Mouse (Mus musculus): ENCODE data around the gene Tuba1a.

The Tuba1a gene

DNA sequence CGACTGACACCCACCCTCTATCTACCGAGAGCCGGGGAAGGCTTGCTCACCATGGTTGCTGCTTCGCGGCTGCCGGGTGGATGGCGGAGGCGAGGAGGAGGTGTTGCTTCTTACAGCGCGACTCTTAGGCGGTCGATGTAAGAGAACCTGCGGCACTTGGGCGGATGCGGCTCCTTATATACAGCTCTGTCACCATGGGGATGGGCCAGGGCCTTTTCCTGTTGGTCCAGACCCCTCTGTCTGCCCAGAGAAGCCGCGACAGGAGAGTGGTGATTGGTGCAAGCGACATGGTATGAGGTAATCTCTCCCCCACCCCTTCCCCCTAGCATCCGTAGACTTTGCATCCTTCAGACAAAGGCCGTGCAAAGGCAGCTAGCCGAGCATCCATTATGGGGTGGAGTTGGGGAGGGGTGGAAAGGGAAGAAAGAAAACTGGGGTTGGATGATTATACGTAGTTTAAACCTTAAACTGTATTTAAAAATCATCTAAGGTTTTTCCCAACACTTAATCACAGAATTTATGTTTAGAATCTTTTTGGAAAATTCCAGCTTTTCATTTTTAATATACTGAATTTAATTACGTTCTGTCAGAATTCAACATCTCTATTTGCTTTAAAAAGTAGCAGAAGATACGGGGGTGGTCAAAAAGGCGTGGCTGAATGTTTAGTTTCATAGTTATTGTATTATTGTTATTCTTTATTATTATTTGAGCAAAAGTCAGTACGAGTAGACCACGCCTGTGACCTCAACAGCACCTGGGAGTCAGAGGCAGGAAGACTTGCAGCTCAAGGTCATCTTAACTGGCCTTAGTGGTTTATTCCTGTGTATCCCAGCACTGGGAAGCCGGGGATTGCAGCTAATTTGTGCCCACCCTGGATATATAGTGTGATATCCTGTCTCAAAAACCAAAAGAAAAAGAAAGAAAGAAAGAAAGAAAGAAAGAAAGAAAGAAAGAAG lies at the start of gene Tuba1a, which contains the start of gene Gm49450:
Tuba1a (minus strand) TSS at position 303 of the 956 bp plus-strand sequence.
Gm49450 (minus strand) TSS at position 151 of the 956 bp plus-strand sequence.
- peak; percentile 98 to 99 for DNase-seq (ENCODE audit: low spot score in 2 of 2)

DNA sequence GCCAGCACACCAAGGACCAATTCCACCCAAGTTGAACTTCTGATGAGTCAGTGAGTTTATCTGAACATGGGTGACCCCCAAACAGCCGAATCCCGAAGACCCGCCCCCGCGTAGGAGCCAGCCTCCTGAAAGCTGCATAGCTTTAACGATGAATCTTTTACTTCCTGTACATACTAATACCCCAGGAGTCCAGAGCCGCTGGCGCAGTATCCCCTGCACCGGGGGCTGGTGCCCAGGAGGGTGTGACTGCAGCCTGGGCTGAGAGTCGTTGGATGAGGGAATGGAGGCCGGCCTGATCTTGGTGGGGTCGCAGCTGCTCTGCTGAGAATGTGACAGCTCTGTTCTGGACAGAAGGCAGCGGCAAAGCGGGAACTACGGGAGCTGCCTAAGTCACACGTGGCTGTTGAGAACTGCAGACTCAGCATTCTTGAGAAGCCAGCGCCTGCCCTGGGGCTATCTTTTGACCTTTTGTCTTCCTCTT lies 48.0 kb upstream of the Tuba1a start:
- no peak for DNase-seq (ENCODE audit: low spot score in 2 of 2)

DNA sequence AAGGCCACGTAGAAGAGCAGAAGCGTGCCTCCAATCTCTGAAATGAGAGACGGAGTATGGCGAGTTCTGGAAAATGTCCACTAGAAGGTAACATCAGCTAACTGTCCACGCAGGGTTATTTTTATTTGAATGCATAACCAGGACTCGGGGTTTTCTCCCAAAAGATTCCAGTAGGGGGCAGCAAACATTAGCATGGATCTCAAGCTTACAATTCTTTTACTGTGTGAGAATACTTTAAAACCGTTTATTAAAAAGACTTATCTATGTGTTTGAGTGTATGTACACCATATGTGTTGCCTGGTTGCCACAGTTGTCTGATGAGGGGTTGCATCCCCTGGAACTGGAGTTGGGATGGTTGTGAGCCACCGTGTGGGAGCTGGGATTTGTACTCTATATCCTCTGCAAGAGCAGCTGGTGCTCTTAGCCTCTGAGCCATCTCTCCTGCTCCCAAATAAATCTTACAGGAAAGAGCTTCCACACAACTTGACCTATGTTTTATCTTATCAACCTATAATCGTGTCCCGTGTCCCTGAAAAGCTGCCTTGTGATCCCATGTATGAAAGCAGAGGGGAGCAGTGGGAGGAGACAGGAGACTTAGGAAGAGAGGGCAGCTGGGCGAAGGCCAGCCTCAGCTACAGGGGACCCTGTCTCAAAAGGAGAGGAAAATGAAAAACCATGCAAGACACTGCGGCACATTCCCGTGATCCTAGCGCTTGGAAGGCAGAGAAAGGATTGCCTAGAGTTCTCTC lies 47.2 kb upstream of the Tuba1a start:
- DNase-seq (ENCODE audit: low spot score in 2 of 2): peak in 1 of 2 experiments; percentile 69

DNA sequence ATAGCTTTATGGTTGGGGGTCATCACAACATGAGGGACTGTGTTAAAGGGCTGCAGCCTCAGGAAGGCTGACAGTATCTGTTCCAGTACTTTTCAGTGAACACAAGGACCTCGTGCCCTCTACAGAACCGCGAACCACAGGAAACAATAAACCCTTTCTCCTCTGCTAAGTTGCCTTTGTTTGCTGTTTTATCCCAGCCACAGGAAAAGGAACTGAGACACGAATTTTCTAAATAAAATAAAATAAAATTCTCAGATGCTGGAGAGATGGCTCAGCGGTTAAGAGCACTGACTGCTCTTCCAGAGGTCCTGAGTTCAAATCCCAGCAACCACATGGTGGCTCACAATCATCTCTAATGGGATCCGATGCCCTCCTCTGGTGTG lies 45.3 kb upstream of the Tuba1a start:
- no peak for DNase-seq (ENCODE audit: low spot score in 2 of 2)

DNA sequence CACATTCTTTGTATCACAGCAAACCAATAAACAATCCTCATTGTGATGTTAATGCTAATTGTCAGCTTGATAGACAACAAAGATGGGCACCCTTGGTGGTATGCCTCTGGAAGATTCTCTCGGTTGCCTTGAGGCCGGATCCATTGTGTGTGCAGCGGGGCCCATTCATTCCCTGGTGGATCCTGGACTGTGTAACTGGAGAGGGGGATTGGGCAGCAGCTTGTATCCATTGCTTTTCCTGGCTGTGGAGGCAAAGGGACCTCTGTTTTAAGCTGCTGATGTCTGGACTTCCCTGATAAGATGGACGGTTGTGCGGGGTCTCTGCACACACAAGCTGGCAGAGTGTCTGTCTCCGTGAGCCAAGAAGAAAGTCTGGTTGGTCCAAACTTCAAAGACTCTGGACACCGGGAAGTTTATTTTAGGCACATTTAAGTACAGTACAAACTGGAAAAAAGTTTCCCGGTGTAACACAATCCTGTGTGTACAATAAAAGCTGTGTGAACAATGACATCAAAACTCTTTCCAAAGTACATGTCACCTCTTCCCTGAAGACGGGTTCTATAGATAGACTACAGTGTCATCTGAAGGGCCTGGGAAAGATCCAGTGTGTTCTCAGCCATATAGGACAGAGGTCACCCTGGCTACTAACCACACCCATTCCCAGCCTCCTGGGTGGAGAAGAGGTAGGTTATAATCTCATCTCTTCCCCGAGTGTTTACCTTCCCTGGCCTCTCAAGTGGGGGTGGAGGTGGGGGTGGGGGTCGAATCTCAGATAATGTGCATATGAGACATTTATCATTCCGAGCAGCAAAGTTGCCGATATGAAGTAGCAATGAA lies 44.7 kb upstream of the Tuba1a start:
- DNase-seq (ENCODE audit: low spot score in 2 of 2): no peak

DNA sequence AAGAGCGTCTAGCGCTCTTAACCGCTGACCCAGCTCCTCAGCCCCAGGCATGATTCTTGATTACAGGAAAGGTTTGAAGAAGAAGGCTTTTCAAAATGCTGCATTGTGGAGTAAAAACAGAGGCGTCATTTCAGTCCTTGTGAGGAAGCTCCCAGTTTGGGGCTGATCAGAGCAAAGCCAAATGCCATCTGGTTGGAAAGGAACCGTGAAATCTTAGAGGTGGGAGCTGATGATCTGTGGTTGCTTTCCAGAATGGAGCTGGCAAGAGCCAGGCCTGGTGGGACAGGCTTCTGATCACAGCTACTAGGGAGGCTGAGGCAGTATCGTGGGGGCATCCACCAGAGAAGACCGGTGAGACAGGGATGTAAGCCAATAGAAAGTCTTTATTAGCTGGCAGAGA lies 43.3 kb upstream of the Tuba1a start:
- DNase-seq (ENCODE audit: low spot score in 2 of 2): no peak

DNA sequence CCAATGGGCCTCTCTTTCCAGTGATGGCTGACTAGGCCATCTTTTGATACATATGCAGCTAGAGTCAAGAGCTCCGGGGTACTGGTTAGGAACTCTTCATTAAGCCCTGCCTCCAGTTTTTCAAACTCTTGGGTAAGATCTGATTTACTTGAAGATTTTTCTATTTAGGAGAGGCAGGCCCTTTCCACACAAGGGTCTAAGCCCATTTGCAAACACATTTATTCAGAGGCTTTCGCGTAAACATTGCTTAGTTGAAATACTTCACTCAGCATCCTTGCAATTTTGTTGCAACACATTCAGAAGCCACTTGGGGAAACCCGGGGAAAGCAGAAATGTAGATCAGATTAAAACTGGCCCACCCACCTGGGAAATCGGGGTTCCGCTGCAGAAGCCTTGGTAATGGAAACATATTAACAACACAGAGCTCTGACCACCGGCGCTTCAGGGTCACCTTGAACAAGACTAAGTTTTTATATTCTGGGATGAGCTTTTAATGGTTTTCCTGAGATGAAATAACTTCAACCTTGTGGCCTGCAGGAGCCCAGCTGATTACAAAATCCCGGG lies 41.5 kb upstream of the Tuba1a start:
- no peak for DNase-seq (ENCODE audit: low spot score in 2 of 2)

DNA sequence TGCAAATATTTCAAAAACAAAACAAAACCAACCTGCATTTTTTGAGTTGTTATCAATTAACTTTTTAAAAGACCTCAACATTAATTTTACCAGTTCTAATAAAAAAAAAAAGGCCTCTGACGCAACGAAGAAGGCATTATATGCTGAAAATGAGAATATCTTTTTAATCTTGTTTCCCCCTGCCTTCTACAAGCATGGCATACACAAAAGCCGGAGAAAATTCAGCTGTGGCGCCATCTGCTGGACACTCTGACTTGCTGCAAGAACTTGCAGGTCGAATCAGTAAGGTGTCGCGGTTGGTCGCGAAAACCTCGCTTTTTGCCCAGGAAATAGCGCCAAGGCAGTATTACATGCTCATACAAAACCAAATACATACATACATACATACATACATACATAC lies 40.4 kb upstream of the Tuba1a start:
- DNase-seq (ENCODE audit: low spot score in 2 of 2): peak; percentile 92 to 93

DNA sequence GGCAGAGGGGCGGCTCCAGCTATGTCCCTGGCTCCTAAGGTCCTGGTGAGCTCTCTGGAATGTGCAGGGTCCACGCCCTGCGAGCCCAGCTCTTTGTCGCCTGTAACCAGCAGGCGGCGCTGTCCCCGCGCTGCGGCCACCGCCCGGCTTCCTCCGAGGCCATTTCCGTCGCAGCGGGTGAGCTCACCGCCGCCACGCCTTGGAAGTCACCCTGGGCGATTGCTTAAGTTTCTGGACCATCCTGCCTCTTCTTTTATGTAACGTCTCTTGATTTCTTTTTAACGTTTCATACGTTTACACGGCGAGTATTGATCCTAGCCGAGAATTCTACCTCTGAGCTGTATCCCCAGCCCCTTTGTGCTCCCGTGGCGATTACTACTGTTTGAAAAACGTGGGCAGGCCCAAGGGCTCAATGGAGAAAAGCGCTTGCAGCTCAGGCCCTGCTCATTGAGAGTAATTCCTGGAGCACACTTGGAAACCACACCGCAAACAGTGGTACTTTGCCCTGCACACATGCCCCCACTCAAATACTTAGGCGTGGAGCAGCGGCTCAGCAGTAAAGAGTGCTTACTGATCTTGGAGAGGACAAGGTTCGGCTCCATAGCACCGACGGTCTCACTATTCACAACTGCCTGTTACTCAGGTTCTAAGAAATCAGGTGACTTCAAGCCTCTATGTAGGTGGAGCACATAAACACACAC lies 39.7 kb upstream of the Tuba1a start:
- peak; percentile 94 to 95 for DNase-seq (ENCODE audit: low spot score in 2 of 2)

DNA sequence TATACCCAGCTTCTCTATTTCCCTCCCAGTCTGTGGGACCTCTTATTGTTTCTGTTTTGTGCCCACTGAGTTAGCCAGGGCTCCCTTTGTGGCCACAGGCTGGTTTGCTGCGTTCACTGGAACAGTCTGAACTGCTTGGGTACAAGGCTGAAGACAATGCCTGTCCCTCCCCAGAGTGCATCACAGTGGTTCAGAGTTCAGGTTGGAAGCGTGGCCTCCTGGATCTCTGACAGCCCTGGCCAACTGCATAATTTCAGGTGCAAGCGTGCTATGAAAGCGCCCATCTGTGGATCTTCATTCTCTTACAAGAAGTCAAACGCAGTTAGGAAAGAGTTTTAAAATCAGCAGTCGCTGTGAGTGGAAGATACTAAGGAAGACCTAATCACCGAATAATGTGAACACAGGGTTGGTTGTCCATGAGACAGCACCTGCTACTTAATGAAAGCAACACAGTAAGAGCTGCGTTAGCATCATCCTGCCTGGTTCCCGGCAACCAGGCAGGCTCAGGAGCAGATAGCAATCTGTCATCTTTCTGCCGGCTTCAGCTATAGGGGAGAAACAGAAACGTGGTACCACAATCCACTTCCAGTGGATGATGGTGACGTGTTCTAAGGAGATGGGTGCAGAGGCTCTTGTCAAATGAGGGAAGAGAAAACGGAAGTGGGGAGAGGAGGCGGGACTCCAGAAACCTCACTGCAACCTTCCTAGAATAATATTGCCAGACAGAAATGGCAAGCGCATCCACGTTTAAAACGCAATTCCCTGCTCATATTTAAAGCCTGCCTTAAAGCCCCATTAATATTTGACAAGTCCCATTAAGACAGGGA lies 38.8 kb upstream of the Tuba1a start:
- peak; percentile 88 to 93 for DNase-seq (ENCODE audit: low spot score in 2 of 2)

DNA sequence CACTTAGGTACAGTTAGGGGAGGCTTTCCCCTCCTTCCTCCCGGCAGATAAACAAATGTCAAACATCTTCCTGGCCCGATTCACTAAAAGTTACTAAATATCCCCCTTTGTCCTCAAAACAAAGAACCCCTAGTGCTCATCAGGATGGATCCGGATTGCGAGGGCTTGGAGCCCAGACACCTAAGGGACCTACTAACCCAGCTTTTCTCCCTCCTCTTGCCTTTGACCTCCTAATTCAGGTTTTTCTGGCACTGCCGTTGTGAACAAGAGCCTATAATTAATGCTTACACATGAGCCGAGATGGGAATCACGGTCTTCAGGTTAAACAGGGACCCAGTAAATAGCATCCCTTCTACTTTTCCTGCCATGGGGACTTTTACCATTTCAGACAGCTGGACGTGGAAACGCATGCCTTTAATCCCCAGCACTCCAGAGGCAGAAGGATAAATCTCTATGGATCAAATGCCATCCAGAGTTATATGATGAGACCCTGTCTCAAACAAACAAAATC lies 38.1 kb upstream of the Tuba1a start:
- DNase-seq (ENCODE audit: low spot score in 2 of 2): no peak

DNA sequence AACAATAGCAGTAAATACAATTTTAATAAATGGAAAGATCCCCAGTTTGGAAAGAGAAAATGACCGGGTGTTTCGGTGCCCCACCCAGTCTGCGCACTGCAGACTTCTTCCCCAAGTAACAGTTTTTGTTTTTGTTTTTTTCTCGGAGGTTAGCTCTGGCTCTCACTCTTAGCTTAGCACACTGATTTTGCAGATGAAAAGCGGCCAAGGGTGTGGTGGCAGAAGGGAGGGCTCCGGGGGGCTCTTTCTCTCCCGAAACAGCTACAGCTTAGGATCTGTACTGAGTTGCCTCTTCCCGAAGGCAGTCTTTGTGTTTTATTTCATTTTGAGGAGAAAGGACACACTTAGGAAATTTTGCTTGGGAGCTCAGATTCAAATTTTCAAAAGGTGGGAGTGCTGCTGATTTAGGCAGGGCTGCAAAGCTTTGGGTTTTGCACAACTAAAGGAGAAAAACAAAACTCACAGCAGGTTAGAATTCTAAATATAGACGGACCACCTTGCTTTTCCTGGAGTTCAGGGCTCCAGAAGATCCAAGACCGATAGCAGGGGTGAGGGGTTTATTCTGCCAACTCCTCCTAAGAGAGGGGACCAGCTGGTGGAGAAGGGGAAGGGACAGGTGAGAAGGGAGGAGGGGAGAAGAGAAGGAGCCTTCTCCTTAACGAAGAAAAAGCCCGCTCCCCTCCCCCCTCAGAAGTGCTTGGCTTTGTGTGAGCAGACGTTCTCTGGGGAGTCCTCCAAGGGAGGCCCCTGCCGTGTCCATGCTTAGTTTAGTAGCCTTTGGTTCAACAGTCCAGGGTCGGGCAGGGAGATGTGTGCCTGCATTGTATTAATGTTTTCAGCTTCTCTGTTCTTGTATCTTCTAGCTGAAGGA lies 37.4 kb upstream of the Tuba1a start:
- peak; percentile 52 to 61 for DNase-seq (ENCODE audit: low spot score in 2 of 2)

DNA sequence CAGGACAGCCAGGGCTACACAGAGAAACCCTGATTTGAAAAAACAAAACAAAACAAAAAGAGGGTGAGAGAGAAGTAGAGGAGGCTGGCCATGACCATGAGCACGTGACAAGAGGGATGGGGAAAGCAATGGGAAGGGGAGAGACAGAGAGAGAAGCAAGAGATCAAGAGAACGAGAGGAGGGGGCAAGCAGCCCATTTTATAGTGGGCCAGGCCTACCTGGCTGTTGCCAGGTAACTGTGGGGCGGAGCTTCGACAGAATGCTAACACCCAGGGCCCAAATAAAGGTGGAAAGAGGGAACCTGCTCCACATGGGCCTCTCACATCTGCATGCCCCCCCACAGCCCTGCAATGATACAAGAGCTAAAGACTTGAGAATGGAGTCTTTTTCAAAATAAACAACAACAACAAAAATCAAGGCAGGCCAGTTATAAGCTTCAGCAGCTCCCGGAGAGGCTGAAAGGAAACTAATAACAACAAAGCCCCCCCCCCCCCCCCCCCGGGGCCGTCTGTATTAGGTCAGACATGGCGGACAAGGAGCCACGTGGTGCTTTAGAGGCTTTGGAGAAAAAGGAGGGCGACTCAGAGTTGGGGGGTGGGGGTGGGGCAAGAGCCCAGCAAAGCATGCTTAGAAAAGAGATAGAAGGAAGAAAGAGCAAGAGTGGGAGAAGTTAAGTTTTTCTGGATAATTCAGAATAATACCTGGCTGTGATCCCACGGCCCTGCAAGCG lies 36.4 kb upstream of the Tuba1a start:
- DNase-seq (ENCODE audit: low spot score in 2 of 2): no peak

DNA sequence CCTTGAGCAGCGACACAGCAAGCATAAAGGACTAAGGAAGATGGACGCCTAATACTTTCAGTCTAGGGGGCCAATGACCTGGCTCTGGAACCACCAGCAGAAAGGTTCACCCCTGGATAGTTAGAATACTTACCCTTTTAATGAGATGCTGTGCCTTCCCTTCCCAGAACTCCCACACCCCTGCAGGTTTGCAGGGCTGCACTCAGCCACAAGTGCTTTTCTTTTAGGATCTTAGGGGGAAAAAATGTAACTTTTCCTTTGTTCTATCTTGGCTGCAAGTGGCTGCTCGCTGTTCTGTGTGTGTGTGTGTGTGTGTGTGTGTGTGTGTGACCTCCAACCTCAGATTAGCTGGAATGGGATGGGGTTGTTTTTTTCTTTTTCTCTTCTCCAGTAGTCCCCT lies 35.3 kb upstream of the Tuba1a start:
- DNase-seq (ENCODE audit: low spot score in 2 of 2): no peak

DNA sequence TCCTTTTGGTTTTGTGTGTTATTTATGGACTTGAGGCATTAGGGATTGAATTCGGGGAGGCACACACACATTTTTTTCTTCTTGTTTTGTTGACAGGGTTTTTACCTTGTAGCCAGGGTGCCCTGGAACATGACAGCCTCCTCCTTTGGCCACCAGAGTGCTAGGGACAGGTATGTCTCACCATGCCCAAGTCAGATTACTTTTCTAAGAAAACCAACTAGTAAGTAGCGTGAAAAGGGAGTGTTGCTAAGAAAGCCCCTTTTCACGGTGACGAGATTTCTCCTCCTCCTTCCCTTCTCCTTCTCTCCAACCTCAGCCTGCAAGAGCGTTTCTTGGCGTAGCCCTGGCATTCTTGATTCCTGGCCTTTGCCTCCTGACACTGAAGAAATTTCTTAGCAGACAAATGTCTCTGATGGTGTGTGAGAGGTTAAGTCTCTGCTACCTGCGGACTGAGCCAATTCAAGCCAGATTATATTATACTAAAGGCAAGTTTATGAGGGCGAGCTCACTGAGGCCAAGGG lies 34.2 kb upstream of the Tuba1a start:
- no peak for DNase-seq (ENCODE audit: low spot score in 2 of 2)

DNA sequence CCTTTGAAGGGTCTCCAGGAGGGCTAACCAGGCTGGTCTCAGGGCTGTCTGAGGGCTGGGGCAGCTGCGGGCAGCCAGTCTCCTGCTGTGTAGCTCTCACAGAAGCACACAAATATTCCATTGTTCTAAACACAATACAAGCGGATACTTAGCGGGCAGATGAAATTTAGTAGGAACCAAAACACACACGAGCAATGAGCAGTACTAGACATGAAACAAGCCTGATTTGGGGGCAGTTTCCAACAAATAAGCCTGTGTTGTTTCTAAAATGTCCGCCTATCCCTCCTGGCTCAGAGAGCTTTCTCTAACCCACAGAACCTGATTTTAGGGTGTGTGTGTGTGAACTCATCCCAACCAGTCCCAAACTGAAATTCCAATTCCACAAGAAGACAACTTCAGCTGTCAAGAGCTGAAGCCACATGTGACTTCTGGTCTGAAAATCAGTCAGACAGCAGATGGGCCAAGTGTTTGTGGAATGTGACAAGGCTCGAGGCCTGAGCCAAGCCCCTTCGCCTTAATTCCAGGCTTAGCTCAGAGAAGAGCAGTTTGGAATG lies 33.7 kb upstream of the Tuba1a start:
- peak in 1 of 2 experiments; percentile 59 for DNase-seq (ENCODE audit: low spot score in 2 of 2)

DNA sequence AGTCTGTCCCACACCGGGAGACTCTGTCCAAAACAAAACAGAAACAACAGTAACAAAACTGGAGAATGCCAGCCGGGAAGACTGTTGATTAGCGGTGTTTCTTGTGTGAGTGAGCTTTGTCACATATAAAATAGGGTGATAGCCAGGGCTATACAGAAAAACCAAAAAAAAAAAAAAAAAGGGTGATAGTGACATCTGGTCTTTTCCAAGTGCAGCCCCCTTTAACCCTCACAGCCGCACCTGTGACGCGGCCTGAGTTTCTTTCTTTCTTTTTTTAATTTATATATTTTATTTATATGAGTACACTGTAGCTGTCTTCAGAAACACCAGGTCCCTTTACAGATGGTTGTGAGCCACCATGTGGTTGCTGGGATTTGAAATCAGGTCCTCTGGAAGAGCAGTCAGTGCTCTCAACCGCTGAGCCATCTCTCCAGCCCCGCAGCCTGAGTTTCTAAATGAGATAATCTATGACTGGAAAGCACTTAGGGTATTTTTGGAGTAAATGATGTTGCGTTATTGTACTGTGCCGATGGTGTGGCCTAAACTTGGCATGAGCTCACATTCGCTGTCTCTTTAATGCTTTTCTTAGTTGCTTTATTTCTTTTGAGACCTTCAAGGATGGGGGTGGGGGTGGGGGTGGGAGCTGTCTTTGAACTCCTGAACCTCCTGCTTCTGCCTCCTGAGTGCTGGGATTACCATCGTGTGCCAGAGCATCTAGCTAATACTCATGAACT lies 32.6 kb upstream of the Tuba1a start:
- peak in 1 of 2 experiments; percentile 56 for DNase-seq (ENCODE audit: low spot score in 2 of 2)

Measured in right cerebral cortex, postnatal 10 days (tissue).